Mouse (Mus musculus) CH12.LX (cell line): ENCODE data around the gene Sycn. TPM values are rescaled to one million over a fixed set of nuclear protein-coding genes. Genes with fewer than 3 reads are reported as not detected.

Source experiments
- DNase-seq: peaks from one replicate; pipeline ENCODE4 v3.0.0-alpha.2; 2013; ENCODE audit errors: extremely low read depth
- H3K27ac ChIP-seq: 2 replicates; pipeline ENCODE4 v1.5.1; 2012; ENCODE audit warnings: low read depth, mild to moderate bottlenecking, control low read depth, moderate library complexity; ENCODE audit not compliant: insufficient read depth
- H3K27me3 ChIP-seq: replicated peaks from 2 replicates; pipeline ENCODE3; 2012; ENCODE audit warnings: inconsistent platforms
- H3K36me3 ChIP-seq, 2 experiments: replicated peaks in 1 of 2; 2 replicates each; pipeline versions ENCODE3 to v1.6.1; 2012; ENCODE audit warnings: inconsistent platforms in 1 of 2, low read length in 1 of 2, mild to moderate bottlenecking in 1 of 2, mixed read lengths in 1 of 2, moderate library complexity in 1 of 2; ENCODE audit not compliant: control insufficient read depth in 1 of 2, insufficient read depth in 1 of 2
- H3K4me1 ChIP-seq, 2 experiments: 2 replicates each; pipeline ENCODE4 v1.6.1; 2012; ENCODE audit warnings: inconsistent platforms in 1 of 2, moderate library complexity in 1 of 2; ENCODE audit not compliant: insufficient read depth in 2 of 2, control insufficient read depth in 1 of 2
- H3K4me2 ChIP-seq: 2 replicates; pipeline ENCODE4 v1.6.1; 2012; ENCODE audit warnings: low read depth, mild to moderate bottlenecking, control low read depth; ENCODE audit not compliant: poor library complexity, insufficient read depth, severe bottlenecking
- H3K4me3 ChIP-seq, 3 experiments: fragments of 150-350 bp in 1 of 3; sonication (generic) in 1 of 3; replicated peaks in 1 of 3; 2 replicates each; pipeline versions ENCODE3 to v1.5.1; 2011 to 2012; ENCODE audit warnings: low read depth in 2 of 3, low read length in 2 of 3, mild to moderate bottlenecking in 2 of 3, moderate library complexity in 2 of 3, control low read depth in 1 of 3, improper control_type of control experiment in 1 of 3, inconsistent platforms in 1 of 3, mixed read lengths in 1 of 3; ENCODE audit not compliant: poor library complexity in 1 of 3
- H3K79me2 ChIP-seq: replicated peaks from 2 replicates; pipeline ENCODE4 v1.6.1; 2012; ENCODE audit warnings: mild to moderate bottlenecking, moderate library complexity; ENCODE audit not compliant: control insufficient read depth, poor library complexity, insufficient read depth, severe bottlenecking; ENCODE audit errors: extremely low read depth
- H3K9ac ChIP-seq: 2 replicates; pipeline ENCODE4 v1.6.1; 2012; ENCODE audit warnings: low read depth, mild to moderate bottlenecking, control low read depth, moderate library complexity; ENCODE audit not compliant: insufficient read depth
- H3K9me3 ChIP-seq: replicated peaks from 2 replicates; pipeline ENCODE3; 2012; ENCODE audit warnings: low read length, inconsistent platforms, mixed read lengths
- CHD1 ChIP-seq: IDR thresholded peaks from 2 replicates; pipeline ENCODE4 v1.6.1; 2012; ENCODE audit warnings: low read depth, low read length, improper control_type of control experiment, inconsistent platforms
- CHD2 ChIP-seq: IDR thresholded peaks from 2 replicates; pipeline ENCODE4 v1.6.1; 2011; ENCODE audit warnings: low read length, improper control_type of control experiment
- ELF1 ChIP-seq: IDR thresholded peaks from 2 replicates; pipeline ENCODE4 v1.6.1; 2014; ENCODE audit warnings: low read depth, mild to moderate bottlenecking, inconsistent platforms, low read length, improper control_type of control experiment
- JUN ChIP-seq: IDR thresholded peaks from 2 replicates; pipeline ENCODE4 v1.6.1; 2011; ENCODE audit warnings: low read depth, mild to moderate bottlenecking, low read length, improper control_type of control experiment, moderate library complexity; ENCODE audit not compliant: insufficient read depth
- JUND ChIP-seq: conservative IDR thresholded peaks from 2 replicates; pipeline ENCODE4 v1.6.1; 2011; ENCODE audit warnings: low read depth, low read length, improper control_type of control experiment
- MAFK ChIP-seq: IDR thresholded peaks from 2 replicates; pipeline ENCODE4 v1.6.1; 2011; ENCODE audit warnings: low read length, improper control_type of control experiment; ENCODE audit not compliant: insufficient replicate concordance
- MAX ChIP-seq: IDR thresholded peaks from 2 replicates; pipeline ENCODE4 v1.6.1; 2011; ENCODE audit warnings: low read length, improper control_type of control experiment
- MAZ ChIP-seq: IDR thresholded peaks from 2 replicates; pipeline ENCODE4 v1.6.1; 2012; ENCODE audit warnings: low read depth, mild to moderate bottlenecking, inconsistent platforms, low read length, improper control_type of control experiment, moderate library complexity
- MEF2A ChIP-seq: IDR thresholded peaks from 2 replicates; pipeline ENCODE4 v1.6.1; 2014; ENCODE audit warnings: low read depth, mild to moderate bottlenecking, inconsistent platforms, low read length, improper control_type of control experiment, borderline replicate concordance
- NELFE ChIP-seq: IDR thresholded peaks from 2 replicates; pipeline ENCODE4 v1.6.1; 2011; ENCODE audit warnings: low read depth, low read length, improper control_type of control experiment
- NRF1 ChIP-seq: IDR thresholded peaks from 2 replicates; pipeline ENCODE4 v1.6.1; 2014; ENCODE audit warnings: low read depth, mild to moderate bottlenecking, inconsistent platforms, low read length, improper control_type of control experiment, moderate library complexity
- POLR2A ChIP-seq: IDR thresholded peaks from 2 replicates; pipeline ENCODE4 v1.6.1; 2011; ENCODE audit warnings: low read depth, mild to moderate bottlenecking, improper control_type of control experiment, low read length
- POLR2AphosphoS2 ChIP-seq: IDR thresholded peaks from 2 replicates; pipeline ENCODE4 v1.6.1; 2011; ENCODE audit warnings: low read depth, low read length, improper control_type of control experiment
- RCOR1 ChIP-seq: conservative IDR thresholded peaks from 2 replicates; pipeline ENCODE4 v1.6.1; 2012; ENCODE audit warnings: low read depth, mild to moderate bottlenecking, inconsistent platforms, low read length, improper control_type of control experiment
- SIN3A ChIP-seq: IDR thresholded peaks from 2 replicates; pipeline ENCODE4 v1.6.1; 2012; ENCODE audit warnings: low read length, improper control_type of control experiment, inconsistent platforms
- SMC3 ChIP-seq: IDR thresholded peaks from 2 replicates; pipeline ENCODE4 v1.6.1; 2011; ENCODE audit warnings: low read depth, low read length, improper control_type of control experiment
- TBP ChIP-seq: conservative IDR thresholded peaks from 2 replicates; pipeline ENCODE4 v1.6.1; 2011; ENCODE audit warnings: low read depth, low read length, improper control_type of control experiment
- TCF12 ChIP-seq: IDR thresholded peaks from 2 replicates; pipeline ENCODE4 v1.6.1; 2014; ENCODE audit warnings: low read depth, mild to moderate bottlenecking, inconsistent platforms, low read length, improper control_type of control experiment
- UBTF ChIP-seq: IDR thresholded peaks from 2 replicates; pipeline ENCODE4 v1.6.1; 2012; ENCODE audit warnings: low read depth, mild to moderate bottlenecking, inconsistent platforms, low read length, improper control_type of control experiment, moderate library complexity
- USF1 ChIP-seq: IDR thresholded peaks from 2 replicates; pipeline ENCODE4 v1.6.1; 2014; ENCODE audit warnings: low read depth, mild to moderate bottlenecking, inconsistent platforms, low read length, improper control_type of control experiment
- USF2 ChIP-seq: conservative IDR thresholded peaks from 2 replicates; pipeline ENCODE4 v1.6.1; 2011; ENCODE audit warnings: low read depth, low read length, improper control_type of control experiment
- ZMIZ1 ChIP-seq: IDR thresholded peaks from 2 replicates; pipeline ENCODE4 v1.6.1; 2012; ENCODE audit warnings: low read depth, mild to moderate bottlenecking, inconsistent platforms, low read length, improper control_type of control experiment
- dilution Hi-C: fragments of 300-500 bp; cut with MboI; formaldehyde crosslinking; loops from 2 replicates; pipeline ENCODE4 v1.14.3; 2020; ENCODE audit warnings: low sequenced_read_pairs; ENCODE audit not compliant: extremely low pct_unique_long_range_greater_than_20kb, extremely low pct_ligation_motif_present
- in situ Hi-C: fragments of 300-500 bp; cut with MboI; formaldehyde crosslinking; loops from 3 replicates; pipeline ENCODE4 v1.14.3; 2019; ENCODE audit warnings: low sequenced_read_pairs, low pct_ligation_motif_present, low pct_unique_long_range_greater_than_20kb, mixed read lengths
- polyA plus RNA-seq: library from polyadenylated mRNA; unstranded; fragments of >175 nt; gene quantifications from 2 replicates; pipeline ENCODE4 v1.2.1, GENCODE M21; 2012; ENCODE audit warnings: low read depth; ENCODE audit not compliant: insufficient read length
- total RNA-seq, 2 experiments: library from RNA; depleted of rRNA; stranded (reverse); fragments of 300-350 nt in 1 of 2; fragments of >200 nt in 1 of 2; gene quantifications; 2 replicates each; pipeline ENCODE4 v1.2.3; 2012 to 2014

Gene Sycn
- total and polyA plus RNA-seq, 3 experiments = not detected

- no peak for DNase-seq
- H3K27me3 ChIP-seq = no peaks in the 10 kb centered on the region
- dilution Hi-C loops (no loop called here), in situ Hi-C loops (no loop called here)
- peaks cover 3 to 63% of the 10 kb centered on the region in 2 experiments for H3K36me3 ChIP-seq
- H3K9me3 ChIP-seq = no peaks in the 10 kb centered on the region
- H3K27ac ChIP-seq = no peak overlapping the region
- no peaks in the 10 kb centered on the region for H3K79me2 ChIP-seq
- no peak overlapping the region for H3K4me3 ChIP-seq
- H3K9ac ChIP-seq = no peak overlapping the region
- no peak for TF ChIP-seq TCF12
- no peak for TF ChIP-seq ELF1
- no peak for TF ChIP-seq CHD2
- no peak for TF ChIP-seq NRF1
- TF ChIP-seq TBP = no peak
- TF ChIP-seq JUND = no peak
- TF ChIP-seq RCOR1 = no peak
- no peak for TF ChIP-seq POLR2AphosphoS2
- no peak for TF ChIP-seq UBTF
- TF ChIP-seq MAX = no peak
- no peak for TF ChIP-seq SMC3
- no peak for TF ChIP-seq ZMIZ1
- TF ChIP-seq SIN3A = no peak
- TF ChIP-seq CHD1 = no peak
- peaks cover 3 to 52% of the 10 kb centered on the region in 2 experiments for H3K4me1 ChIP-seq
- no peak overlapping the region for H3K4me2 ChIP-seq
These were observed 34.9 kb downstream of the Sycn start for GRCm38 (mm10) chr7:28575597-28575996.

DNA sequence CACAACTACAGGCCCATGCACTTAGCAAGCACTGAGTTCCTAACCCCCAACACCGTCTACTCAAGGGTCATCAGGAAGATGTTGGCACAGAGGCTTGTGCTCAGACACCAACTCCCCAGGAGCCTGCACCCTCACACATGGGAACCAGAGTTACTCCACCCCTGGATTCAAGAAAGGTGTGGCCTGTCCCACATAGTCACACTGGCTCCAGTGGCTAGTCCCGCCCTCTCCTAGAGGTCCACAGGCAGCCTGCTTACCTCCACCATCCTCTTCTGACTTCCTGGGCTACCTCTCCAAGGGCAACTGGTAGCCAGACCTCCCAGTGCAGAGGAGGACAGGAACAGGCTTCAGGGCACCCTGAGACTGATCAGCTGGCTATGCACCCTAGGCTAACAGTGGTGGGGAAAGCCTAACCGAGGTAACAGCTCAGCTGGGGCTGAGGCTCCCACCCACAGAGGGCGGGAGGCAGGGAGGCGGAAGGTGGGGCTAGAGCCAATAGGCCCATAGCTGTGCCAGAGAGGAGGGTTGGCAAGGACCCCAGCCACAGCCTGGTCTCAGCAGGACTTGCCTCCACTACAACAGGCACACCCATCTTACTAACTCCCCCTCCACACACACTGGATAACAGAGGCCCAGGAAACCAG is 35.7 kb downstream of the Sycn start:
- Histone ChIP-seq H3K27ac (no peak overlapping the region), H3K9ac (no peak overlapping the region), H3K36me3 (peaks cover 3 to 70% of the 10 kb centered on the region in 2 experiments), H3K27me3 (no peaks in the 10 kb centered on the region), H3K79me2 (no peaks in the 10 kb centered on the region), H3K4me2 (no peak overlapping the region), H3K4me1 (peaks cover 2 to 50% of the 10 kb centered on the region in 2 experiments), H3K4me3 (no peak overlapping the region), H3K9me3 (peaks cover 2% of the 10 kb centered on the region)
- dilution Hi-C loops = no loop called here
- TF ChIP-seq MEF2A (no peak), POLR2A (no peak), TBP (no peak), MAFK (no peak), ZMIZ1 (no peak), USF2 (no peak), NELFE (no peak), RCOR1 (no peak), POLR2AphosphoS2 (no peak), MAZ (no peak), JUN (no peak), CHD1 (no peak), USF1 (no peak), TCF12 (no peak), UBTF (no peak), ELF1 (no peak)
- DNase-seq = no peak
- in situ Hi-C loops = no loop called here
